Mouse (Mus musculus) liver, embryonic 13.5 days (tissue): ENCODE data around the gene Dnaaf5. TPM values are rescaled to one million over a fixed set of nuclear protein-coding genes. Genes with fewer than 3 reads are reported as not detected.

Source experiments
- ATAC-seq: fragments of 200-750 bp; cut with Nextera tagmentation; 2 replicates; pipeline ENCODE4 v1.8.0; 2017; ENCODE audit warnings: low read depth, mild to moderate bottlenecking, moderate number of reproducible peaks, moderate library complexity
- DNase-seq: peaks from one replicate; pipeline ENCODE4 v3.0.0; 2022
- H3K27ac ChIP-seq: fragments of 300-500 bp; sonication (generic); 2 replicates; pipeline ENCODE4 v1.5.1; 2015; ENCODE audit warnings: moderate library complexity, mild to moderate bottlenecking, inconsistent platforms
- H3K27me3 ChIP-seq: fragments of 300-500 bp; sonication (generic); 2 replicates; pipeline ENCODE4 v1.6.1; 2015; ENCODE audit warnings: mild to moderate bottlenecking, inconsistent platforms
- H3K36me3 ChIP-seq: fragments of 300-500 bp; sonication (generic); 2 replicates; pipeline ENCODE4 v1.6.1; 2015; ENCODE audit warnings: mild to moderate bottlenecking, inconsistent platforms
- H3K4me1 ChIP-seq: fragments of 300-500 bp; sonication (generic); replicated peaks from 2 replicates; pipeline ENCODE4 v1.6.1; 2015; ENCODE audit warnings: inconsistent platforms
- H3K4me2 ChIP-seq: fragments of 300-500 bp; sonication (generic); 2 replicates; pipeline ENCODE4 v1.6.1; 2015; ENCODE audit warnings: inconsistent platforms, mild to moderate bottlenecking, moderate library complexity
- H3K4me3 ChIP-seq: fragments of 300-500 bp; sonication (generic); replicated peaks from 2 replicates; pipeline ENCODE4 v1.5.1; 2015; ENCODE audit warnings: mild to moderate bottlenecking, inconsistent platforms
- H3K9ac ChIP-seq: fragments of 300-500 bp; sonication (generic); 2 replicates; pipeline ENCODE4 v1.6.1; 2015; ENCODE audit warnings: mild to moderate bottlenecking, inconsistent platforms
- H3K9me3 ChIP-seq: fragments of 300-500 bp; sonication (generic); replicated peaks from 2 replicates; pipeline ENCODE4 v1.6.1; 2016; ENCODE audit warnings: inconsistent platforms
- whole genome bisulfite sequencing: fragments of 180-500 bp; shearing (Covaris S2); methylation state at CpG from one replicate; pipeline ENCODE4 v1.1.7; 2015; ENCODE audit not compliant: insufficient replicate concordance; 5-methylcytosine and 5-hydroxymethylcytosine counted together
- polyA plus RNA-seq: library from polyadenylated mRNA; unstranded; fragments of >200 nt; fragmentation: Nextera tagmentation; extraction: Ambion mirVana; gene quantifications from 2 replicates; pipeline ENCODE4 v1.2.1, GENCODE M21; 2015

Dnaaf5 gene
- polyA plus RNA-seq, 1 experiment from 2014 or later = 2.4 TPM

GRCm38 (mm10) chr5:139214298-139214697, 64.3 kb downstream of the Dnaaf5 start:
- Histone ChIP-seq H3K36me3 (peaks cover 63% of the 10 kb centered on the region), H3K4me1 (peaks cover 16% of the 10 kb centered on the region), H3K27me3 (no peaks in the 10 kb centered on the region), H3K4me2 (no peak overlapping the region), H3K9me3 (no peaks in the 10 kb centered on the region), H3K4me3 (no peak overlapping the region), H3K9ac (no peak overlapping the region), H3K27ac (no peak overlapping the region)
- ATAC-seq = no peak
- DNase-seq = no peak

GRCm38 (mm10) chr5:139215184-139215583, 65.2 kb downstream of the Dnaaf5 start:
- no peak overlapping the region for H3K27ac ChIP-seq
- WGBS = 92% methylated on average over 5 of the region's 5 CpGs
- peaks cover 61% of the 10 kb centered on the region for H3K36me3 ChIP-seq
- H3K4me3 ChIP-seq = no peak overlapping the region
- H3K9me3 ChIP-seq = no peaks in the 10 kb centered on the region
- H3K4me2 ChIP-seq = no peak overlapping the region
- no peaks in the 10 kb centered on the region for H3K27me3 ChIP-seq
- no peak overlapping the region for H3K9ac ChIP-seq
- H3K4me1 ChIP-seq = peaks cover 18% of the 10 kb centered on the region; the same call in 1 of the 2 replicates
- DNase-seq = no peak
- no peak for ATAC-seq

GRCm38 (mm10) chr5:139216121-139216520, 66.1 kb downstream of the Dnaaf5 start:
- H3K27me3 ChIP-seq = no peaks in the 10 kb centered on the region
- no peaks in the 10 kb centered on the region for H3K9me3 ChIP-seq
- 78% methylated on average over 2 of the region's 2 CpGs for WGBS
- ATAC-seq = no peak
- H3K9ac ChIP-seq = no peak overlapping the region
- no peak overlapping the region for H3K4me2 ChIP-seq
- H3K4me3 ChIP-seq = no peak overlapping the region
- no peak for DNase-seq
- peaks cover 19% of the 10 kb centered on the region; the same call in 1 of the 2 replicates for H3K4me1 ChIP-seq
- H3K36me3 ChIP-seq = peaks cover 58% of the 10 kb centered on the region
- H3K27ac ChIP-seq = no peak overlapping the region

- H3K9ac ChIP-seq = no peak overlapping the region
- H3K27me3 ChIP-seq = no peaks in the 10 kb centered on the region
- WGBS = 82% methylated on average over 3 of the region's 3 CpGs
- no peaks in the 10 kb centered on the region for H3K9me3 ChIP-seq
- ATAC-seq (no peak), DNase-seq (no peak)
- peaks cover 62% of the 10 kb centered on the region for H3K36me3 ChIP-seq
- no peak overlapping the region for H3K4me2 ChIP-seq
- H3K27ac ChIP-seq = peak overlapping the region; percentile 16; the same call in 1 of the 2 replicates
- no peak overlapping the region for H3K4me3 ChIP-seq
- peaks cover 19% of the 10 kb centered on the region; the same call in 1 of the 2 replicates for H3K4me1 ChIP-seq
Measured at GRCm38 (mm10) chr5:139216774-139217173, 66.8 kb downstream of the Dnaaf5 start.

GRCm38 (mm10) chr5:139220006-139220515, 70.0 kb downstream of the Dnaaf5 start:
- ATAC-seq (no peak), DNase-seq (no peak)
- 74% methylated on average over 4 of the region's 4 CpGs for WGBS
- Histone ChIP-seq H3K27ac (no peak overlapping the region), H3K9ac (no peak overlapping the region), H3K4me2 (no peak overlapping the region), H3K36me3 (peaks cover 71% of the 10 kb centered on the region), H3K4me3 (no peak overlapping the region), H3K9me3 (no peaks in the 10 kb centered on the region), H3K4me1 (0 out of 2 replicates have a peak, but pooled peaks cover 11% of the 10 kb centered on the region), H3K27me3 (no peaks in the 10 kb centered on the region)

- Histone ChIP-seq H3K9ac (no peak overlapping the region), H3K27me3 (no peaks in the 10 kb centered on the region), H3K27ac (no peak overlapping the region), H3K9me3 (no peaks in the 10 kb centered on the region), H3K36me3 (peaks cover 71% of the 10 kb centered on the region), H3K4me3 (no peak overlapping the region), H3K4me1 (0 out of 2 replicates have a peak, but pooled peaks cover 6% of the 10 kb centered on the region), H3K4me2 (no peak overlapping the region)
- ATAC-seq (no peak), DNase-seq (no peak)
- 71% methylated on average over 4 of the region's 4 CpGs for WGBS
Measured at GRCm38 (mm10) chr5:139220610-139221009, 70.6 kb downstream of the Dnaaf5 start.

GRCm38 (mm10) chr5:139223331-139223730, 73.3 kb downstream of the Dnaaf5 start:
- Histone ChIP-seq H3K9ac (no peak overlapping the region), H3K36me3 (peaks cover 83% of the 10 kb centered on the region), H3K27me3 (no peaks in the 10 kb centered on the region), H3K4me3 (no peak overlapping the region), H3K4me2 (no peak overlapping the region), H3K9me3 (no peaks in the 10 kb centered on the region), H3K27ac (no peak overlapping the region), H3K4me1 (0 out of 2 replicates have a peak, but pooled peaks cover 6% of the 10 kb centered on the region)
- 91% methylated on average over 10 of the region's 10 CpGs for WGBS
- DNase-seq (no peak), ATAC-seq (no peak)

- Histone ChIP-seq H3K4me1 (peaks cover 18% of the 10 kb centered on the region), H3K9ac (no peak overlapping the region), H3K27ac (no peak overlapping the region), H3K9me3 (no peaks in the 10 kb centered on the region), H3K36me3 (peaks cover 98% of the 10 kb centered on the region), H3K27me3 (no peaks in the 10 kb centered on the region), H3K4me3 (no peak overlapping the region), H3K4me2 (no peak overlapping the region)
- DNase-seq (no peak), ATAC-seq (no peak)
- WGBS = 91% methylated on average over 4 of the region's 4 CpGs
Measured at GRCm38 (mm10) chr5:139227236-139227635, 77.2 kb downstream of the Dnaaf5 start.

GRCm38 (mm10) chr5:139227645-139228044, 77.6 kb downstream of the Dnaaf5 start:
- H3K4me1 ChIP-seq = peaks cover 20% of the 10 kb centered on the region
- no peak for DNase-seq
- no peaks in the 10 kb centered on the region for H3K9me3 ChIP-seq
- 75% methylated on average over 2 of the region's 2 CpGs for WGBS
- no peak overlapping the region for H3K9ac ChIP-seq
- H3K4me2 ChIP-seq = no peak overlapping the region
- H3K27me3 ChIP-seq = no peaks in the 10 kb centered on the region
- ATAC-seq = no peak
- H3K4me3 ChIP-seq = no peak overlapping the region
- no peak overlapping the region for H3K27ac ChIP-seq
- H3K36me3 ChIP-seq = peaks cover 98% of the 10 kb centered on the region

- WGBS = 92% methylated on average over 3 of the region's 3 CpGs
Measured at GRCm38 (mm10) chr5:139228318-139228717, 78.3 kb downstream of the Dnaaf5 start.

GRCm38 (mm10) chr5:139229716-139230115, 79.7 kb downstream of the Dnaaf5 start:
- ATAC-seq = no peak
- Histone ChIP-seq H3K4me1 (peaks cover 17% of the 10 kb centered on the region), H3K27me3 (no peaks in the 10 kb centered on the region), H3K9me3 (no peaks in the 10 kb centered on the region), H3K4me3 (no peak overlapping the region), H3K36me3 (peaks cover 98% of the 10 kb centered on the region), H3K27ac (no peak overlapping the region), H3K4me2 (no peak overlapping the region), H3K9ac (no peak overlapping the region)
- WGBS = 85% methylated on average over 3 of the region's 3 CpGs
- DNase-seq = no peak

More at GRCm38 (mm10) chr5:139228318-139228717, 78.3 kb downstream of the Dnaaf5 start:
- no peaks in the 10 kb centered on the region for H3K27me3 ChIP-seq
- peaks cover 17% of the 10 kb centered on the region for H3K4me1 ChIP-seq
- no peak overlapping the region for H3K4me3 ChIP-seq
- H3K36me3 ChIP-seq = peaks cover 98% of the 10 kb centered on the region
- no peak overlapping the region for H3K9ac ChIP-seq
- no peaks in the 10 kb centered on the region for H3K9me3 ChIP-seq
- ATAC-seq = no peak
- no peak overlapping the region for H3K27ac ChIP-seq
- no peak overlapping the region for H3K4me2 ChIP-seq
- no peak for DNase-seq

- DNase-seq (no peak), ATAC-seq (peak; percentile 51; the same call in 1 of the 2 replicates)
- Histone ChIP-seq H3K27ac (no peak overlapping the region), H3K9ac (no peak overlapping the region), H3K4me1 (peaks cover 17% of the 10 kb centered on the region), H3K27me3 (no peaks in the 10 kb centered on the region), H3K4me3 (no peak overlapping the region), H3K4me2 (no peak overlapping the region), H3K36me3 (peaks cover 99% of the 10 kb centered on the region), H3K9me3 (no peaks in the 10 kb centered on the region)
- WGBS = 22% methylated on average over 3 of the region's 3 CpGs
Measured at GRCm38 (mm10) chr5:139232083-139232482, 82.1 kb downstream of the Dnaaf5 start.
